Mouse (Mus musculus): ENCODE data around the gene Slc2a10.

Gene Slc2a10

DNA sequence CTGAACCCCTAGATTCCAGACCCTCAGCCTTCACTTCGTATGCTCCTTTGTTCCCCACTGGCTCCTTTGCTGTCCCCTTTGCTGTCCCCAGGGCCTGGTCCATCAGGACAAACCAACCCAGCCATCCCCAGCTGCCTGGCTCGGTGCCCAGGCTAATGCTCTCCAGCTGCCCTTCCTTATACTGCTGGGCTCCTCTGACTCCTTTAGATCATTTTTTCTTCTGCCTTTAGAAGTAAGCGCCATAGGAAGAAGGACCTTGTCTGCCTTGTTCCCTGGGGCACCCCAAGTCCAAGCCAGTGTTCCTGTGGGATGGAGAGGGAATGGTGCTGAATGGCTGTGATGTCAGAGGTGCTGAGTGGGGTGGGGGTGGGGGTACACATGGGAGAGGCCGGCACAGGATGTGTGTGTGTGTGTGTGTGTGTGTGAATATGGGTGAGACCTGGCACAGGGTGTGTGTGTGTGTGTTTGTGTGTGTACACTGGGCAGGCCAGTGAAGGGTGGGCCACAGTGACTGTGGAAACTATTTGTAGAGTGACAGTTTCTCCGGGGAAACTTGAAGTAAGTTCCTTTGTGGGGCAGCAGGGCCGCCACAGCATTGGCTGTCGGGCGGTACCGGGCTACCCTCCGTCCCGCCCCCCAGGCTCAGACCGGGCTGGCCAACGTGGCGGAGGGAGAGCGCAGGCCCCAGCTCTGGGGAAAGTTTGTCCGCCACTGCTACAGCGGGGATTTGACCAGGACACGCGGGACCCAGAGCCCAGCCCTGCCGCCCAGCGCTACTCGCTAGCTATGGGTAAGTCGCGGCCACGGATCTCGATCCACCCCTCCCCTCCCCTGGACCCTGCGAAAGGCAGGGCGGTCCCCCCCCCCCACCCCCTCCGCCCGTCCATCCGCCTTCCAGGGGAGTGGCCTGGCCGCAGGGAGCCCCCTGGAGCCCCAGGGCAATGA lies at the start of gene Slc2a10:
Gene Slc2a10 (plus strand): TSS at position 529 of the 945 bp plus-strand sequence.
- in situ Hi-C loops (cut with MboI, MseI) = loop anchor here (5.0 kb wide), 1 partner anchor 141 kb away; no protein-coding TSS in a partner anchor

DNA sequence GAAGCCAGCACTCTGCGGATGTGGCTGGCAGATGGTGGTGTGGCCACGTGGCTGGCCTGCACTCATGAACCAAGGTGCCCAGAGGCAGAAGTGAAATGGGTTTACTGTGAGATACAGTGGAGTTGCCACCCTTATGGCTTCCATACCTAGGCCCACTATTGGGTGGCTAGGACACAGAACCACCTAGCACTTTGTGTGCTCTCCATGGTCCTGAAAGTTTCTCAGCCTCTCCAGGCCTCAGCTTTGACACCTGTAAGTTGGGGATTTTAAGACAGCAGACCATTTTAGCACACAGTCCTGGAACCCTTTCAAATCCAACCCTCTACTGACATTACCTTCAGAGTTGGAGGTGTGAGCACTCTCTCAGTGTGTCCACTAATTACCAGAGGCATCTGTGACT lies 46.9 kb upstream of the Slc2a10 start:
- in situ Hi-C loops (cut with MboI, MseI) = no loop called here

DNA sequence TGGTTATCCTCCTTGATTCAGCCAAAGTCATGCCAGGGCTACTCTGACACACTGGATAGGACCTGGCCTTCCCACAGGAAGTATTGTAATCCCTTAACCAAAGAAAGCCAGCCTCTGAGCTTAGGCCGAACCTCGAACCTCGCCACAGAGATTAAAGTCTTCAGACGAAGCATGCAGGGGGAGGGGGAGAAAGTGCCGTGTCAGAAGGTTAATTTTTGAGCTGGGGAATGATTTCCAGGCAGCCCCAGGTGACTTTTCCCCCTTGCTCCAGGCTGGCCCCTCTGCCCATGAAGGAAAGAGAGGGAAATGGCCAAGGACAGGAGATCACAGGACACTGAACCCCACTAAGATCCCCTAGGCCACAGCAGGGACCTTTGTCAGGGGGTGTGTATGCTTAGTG lies 45.4 kb upstream of the Slc2a10 start:
- in situ Hi-C loops (cut with MboI, MseI) = no loop called here

DNA sequence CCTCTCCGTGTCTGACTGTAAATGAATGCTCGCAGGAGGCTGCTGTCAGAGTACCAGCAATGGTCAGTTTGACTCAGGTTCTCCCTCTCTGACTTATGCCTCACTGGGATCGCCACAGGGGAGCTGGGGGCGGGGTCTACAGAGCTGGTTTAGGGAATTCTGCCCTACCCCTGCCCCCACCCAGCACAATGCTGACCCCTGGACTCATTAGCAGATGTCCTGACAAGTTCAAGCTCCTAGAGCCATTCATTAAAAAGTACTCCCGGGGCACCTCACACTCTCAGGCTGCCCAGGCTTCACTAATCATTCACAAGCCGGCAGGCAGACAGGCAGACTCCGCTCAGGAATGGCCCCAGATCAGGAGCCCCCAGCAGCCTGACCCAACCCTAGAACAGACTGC lies 43.9 kb upstream of the Slc2a10 start:
- in situ Hi-C loops (cut with MboI, MseI) = no loop called here

DNA sequence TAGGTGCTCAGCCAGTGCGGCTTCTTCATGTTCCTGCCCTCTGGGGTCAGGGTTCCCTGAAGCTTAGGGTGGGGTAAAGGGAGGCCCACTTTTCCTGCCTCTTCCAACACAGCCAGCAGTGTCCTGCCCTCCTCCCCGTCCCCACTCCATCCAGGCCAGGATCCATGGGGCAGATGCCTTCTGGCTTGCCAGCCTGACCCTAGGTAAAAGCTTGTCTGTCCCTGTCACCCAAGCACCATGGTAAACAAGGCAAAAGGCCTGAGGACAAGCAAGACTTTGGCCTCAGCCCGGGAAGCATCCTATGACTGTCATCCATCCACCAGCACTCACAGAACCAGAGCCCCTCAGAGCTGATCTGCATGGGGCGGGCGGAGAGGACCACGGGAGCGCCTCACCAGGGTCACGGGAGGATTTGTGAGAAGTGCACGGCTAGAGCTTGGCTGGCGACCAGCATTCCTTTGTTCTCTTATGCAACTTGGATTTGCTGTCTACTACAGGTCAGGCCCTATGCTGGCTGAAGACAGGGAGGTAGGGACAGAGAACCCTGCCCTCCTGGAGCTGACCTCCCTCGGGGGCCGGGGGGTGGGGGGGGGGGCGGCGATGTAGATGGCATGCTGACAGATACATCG lies 35.6 kb upstream of the Slc2a10 start:
- in situ Hi-C loops (cut with MboI, MseI) = no loop called here

DNA sequence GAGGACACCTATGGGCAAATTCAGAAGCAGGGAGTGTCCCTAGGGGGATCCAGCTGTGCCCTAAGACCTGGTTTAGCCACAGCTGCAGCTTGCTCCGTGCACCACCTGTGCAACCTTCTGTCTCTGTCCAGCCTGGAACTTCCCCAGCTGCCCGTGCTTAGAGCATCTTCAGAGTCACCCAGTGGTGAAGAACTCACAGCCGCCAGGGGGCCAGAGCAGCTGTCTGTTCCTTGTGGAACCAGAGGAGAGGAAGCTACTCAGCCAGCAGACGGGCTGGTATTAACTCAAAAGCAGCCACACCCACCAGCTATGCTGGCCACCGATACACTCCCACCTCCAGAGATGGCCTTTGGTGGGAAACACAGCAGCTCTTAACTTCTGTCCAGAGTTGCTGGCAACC lies 33.4 kb upstream of the Slc2a10 start:
- in situ Hi-C loops (cut with MboI, MseI) = no loop called here

DNA sequence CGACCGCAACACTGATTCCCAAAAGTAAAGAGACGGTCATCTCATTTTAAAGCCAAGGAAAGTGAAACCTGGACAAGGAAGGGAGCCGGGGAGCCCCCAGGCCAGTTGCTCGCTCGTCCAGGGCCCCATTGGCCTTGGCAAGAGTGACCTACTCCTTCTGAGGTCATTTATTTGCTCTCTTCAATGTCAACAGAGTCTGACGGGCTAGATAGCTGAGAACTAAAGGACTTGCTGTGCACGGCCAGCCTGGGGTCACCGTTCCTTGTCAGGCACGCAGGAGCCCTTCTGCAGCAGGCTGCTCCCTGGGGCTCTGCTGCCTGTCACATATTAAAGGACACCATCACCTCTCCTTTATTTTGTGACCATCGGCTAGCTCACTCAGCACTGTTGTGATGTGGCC lies 31.6 kb upstream of the Slc2a10 start:
- in situ Hi-C loops (cut with MboI, MseI) = no loop called here

DNA sequence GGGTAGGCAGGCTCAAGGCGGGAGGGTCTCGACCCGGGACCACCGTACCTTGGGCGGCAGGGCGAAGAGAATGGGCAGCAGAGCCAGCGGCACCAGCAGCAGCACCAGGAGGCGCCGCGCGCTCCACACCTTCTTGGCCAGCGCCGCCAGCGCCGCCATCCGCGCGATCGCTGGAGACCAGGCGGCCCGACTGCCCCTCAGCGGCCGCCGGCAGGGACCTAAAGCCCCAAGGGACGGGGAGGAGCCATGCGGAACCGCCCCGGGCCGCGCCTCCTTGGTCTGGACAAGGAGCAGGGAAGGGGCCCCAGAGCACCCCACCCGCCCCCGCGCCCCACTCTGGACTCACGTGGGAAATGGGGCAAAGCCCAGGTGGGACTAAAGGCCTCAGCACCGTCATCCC lies 30.6 kb upstream of the Slc2a10 start, which contains the start of gene Slc13a3:
Gene Slc13a3 (minus strand): TSS at position 228 of the 400 bp plus-strand sequence.
- in situ Hi-C loops (cut with MboI, MseI) = no loop called here

DNA sequence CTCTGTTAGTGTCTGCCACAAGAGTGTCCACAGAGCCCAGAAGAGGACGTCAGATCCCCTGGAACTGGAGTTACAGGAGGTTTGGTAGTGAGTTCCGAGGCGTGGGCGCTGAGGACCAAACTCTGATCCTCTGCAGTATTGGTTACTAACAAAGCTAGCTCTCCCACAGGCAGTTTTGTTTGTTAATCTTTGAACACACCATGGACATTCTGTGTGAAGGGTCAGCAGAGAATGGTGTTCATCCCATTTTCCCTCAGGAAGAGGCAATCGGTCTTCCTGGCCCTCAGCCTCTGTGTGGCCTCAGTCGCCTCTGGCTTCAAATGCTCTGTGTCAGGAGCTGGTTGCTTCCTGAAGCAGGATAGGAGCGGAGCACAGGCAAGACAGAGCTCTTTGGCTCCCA lies 28.2 kb upstream of the Slc2a10 start:
- in situ Hi-C loops (cut with MboI, MseI) = no loop called here

DNA sequence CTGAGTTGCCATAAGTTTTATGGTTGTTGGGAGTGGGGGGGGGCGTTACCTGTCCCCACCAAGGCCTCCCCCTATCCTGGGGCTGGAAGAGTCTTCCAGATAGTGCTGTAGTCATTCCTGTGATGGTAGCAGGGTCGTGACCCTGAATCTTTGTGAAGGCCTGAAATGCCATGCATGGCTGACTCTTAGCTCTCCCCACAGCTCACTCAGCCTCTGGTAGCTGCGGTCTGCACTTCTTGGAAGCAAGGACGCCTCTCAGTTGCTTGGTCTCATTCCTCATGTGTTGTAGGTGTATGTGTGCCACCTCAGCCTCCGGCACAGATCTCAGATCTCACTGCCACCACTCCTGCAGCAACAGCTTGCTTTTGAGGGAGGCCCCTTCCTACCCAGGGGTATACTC lies 27.7 kb upstream of the Slc2a10 start:
- in situ Hi-C loops (cut with MboI, MseI) = no loop called here

DNA sequence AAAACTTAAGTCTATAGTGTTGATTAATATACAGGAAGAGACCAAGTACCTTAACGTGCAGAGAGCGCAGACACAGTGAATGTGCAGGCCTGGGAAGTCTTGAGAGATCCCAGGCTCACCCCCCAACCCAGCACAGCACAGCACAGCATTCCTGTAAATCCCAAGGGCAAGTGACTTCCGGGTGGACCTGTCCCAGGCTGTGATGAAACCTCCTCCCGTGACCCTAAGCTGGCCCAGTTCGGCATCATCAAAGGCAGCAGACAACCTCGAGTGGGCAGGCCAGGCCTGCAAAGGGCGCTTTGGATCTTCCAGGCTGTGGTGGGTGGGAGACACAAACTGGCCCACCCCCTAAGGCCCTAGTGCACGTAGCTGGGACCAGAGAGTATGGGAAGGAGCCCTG lies 21.6 kb upstream of the Slc2a10 start:
- in situ Hi-C loops (cut with MboI, MseI) = no loop called here

DNA sequence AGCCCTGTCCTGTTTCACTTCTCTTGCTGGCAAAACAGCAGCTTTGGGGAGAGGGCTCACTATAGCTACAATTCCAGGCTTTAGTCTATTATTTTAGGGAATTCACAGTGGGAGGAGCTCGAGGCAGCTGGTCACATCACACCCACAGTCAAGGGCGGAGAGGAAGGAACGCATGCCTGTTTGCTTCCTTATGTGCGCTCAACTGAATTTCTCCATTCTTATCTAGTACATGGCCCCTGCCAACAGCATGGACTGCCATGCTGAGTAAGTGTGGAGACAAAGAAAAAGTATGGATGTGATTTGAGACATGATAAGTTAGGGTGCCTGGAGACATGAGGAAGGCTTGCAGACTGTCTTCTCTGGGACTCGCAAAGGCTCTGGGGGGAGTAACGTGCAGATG lies 19.4 kb upstream of the Slc2a10 start:
- in situ Hi-C loops (cut with MboI, MseI) = no loop called here

DNA sequence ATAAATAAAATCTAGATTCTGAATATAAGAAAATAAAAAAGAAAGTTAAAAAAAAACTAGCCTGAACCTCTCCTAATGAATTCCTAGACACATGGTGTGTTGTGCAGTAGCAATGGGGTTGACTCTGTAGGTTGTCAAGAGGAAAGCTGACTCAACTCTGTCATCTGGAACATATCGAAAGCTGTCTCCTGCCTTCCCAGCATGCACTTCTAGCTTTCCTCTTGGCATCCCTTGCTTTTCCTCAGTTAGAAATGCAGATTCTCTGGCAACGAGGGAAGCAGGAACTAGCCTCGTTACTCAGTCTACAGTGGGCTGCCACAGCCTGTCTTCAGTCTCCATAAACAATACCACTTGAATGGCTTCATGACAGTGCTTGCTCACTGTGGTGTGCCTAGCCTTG lies 17.8 kb upstream of the Slc2a10 start:
- in situ Hi-C loops (cut with MboI, MseI) = no loop called here

DNA sequence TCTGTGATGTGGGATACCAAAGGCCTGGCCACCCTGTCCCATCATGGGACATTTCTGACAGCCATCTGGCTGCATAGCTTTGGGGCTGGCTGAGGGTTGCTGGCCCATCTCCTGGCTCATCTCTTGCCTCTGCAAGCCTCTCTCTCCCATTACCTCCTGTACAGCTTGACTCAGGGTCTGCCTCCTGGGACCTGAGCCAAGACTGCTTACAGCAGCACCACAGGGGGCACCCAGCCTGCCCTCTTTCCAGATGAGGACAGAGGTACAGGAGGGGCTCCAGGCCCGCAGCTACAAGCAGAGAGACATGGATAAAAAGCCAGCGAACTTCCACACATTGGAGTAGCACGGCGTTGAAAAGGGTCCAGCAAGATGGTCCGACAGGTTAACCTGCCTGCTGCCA lies 17.2 kb upstream of the Slc2a10 start:
- in situ Hi-C loops (cut with MboI, MseI) = no loop called here

DNA sequence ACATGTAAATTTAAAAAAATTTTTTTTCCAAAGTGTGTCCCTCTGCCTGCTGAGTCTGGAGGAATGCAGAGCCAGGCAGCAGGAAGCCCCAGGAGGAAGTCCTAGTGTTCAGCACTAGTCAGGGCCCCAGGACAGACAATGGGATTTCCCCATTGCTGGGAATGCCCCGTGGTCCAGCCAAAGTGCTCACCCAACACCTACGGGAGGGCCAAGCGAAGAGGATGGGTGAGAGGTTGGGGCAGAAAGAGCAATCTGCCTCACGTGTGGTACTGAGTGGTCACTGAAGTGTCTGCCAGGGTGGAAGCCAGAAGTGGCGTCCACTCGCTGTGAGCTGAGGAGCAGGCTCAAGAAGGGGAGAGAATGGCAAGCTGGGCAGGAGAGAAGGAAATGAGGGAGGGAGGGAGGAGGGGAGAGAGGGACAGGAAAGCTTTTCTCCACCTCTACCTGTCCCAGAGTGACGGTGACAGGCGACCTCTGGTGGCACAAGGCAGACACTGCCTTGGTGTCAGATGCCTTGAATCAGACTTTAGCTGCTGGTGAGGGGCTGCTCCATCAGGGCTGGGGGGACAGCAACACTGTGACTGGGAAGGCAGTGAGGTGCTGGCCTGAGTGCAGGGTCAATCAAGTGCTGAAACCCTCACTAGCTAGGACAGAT lies 16.6 kb upstream of the Slc2a10 start:
- in situ Hi-C loops (cut with MboI, MseI) = no loop called here

DNA sequence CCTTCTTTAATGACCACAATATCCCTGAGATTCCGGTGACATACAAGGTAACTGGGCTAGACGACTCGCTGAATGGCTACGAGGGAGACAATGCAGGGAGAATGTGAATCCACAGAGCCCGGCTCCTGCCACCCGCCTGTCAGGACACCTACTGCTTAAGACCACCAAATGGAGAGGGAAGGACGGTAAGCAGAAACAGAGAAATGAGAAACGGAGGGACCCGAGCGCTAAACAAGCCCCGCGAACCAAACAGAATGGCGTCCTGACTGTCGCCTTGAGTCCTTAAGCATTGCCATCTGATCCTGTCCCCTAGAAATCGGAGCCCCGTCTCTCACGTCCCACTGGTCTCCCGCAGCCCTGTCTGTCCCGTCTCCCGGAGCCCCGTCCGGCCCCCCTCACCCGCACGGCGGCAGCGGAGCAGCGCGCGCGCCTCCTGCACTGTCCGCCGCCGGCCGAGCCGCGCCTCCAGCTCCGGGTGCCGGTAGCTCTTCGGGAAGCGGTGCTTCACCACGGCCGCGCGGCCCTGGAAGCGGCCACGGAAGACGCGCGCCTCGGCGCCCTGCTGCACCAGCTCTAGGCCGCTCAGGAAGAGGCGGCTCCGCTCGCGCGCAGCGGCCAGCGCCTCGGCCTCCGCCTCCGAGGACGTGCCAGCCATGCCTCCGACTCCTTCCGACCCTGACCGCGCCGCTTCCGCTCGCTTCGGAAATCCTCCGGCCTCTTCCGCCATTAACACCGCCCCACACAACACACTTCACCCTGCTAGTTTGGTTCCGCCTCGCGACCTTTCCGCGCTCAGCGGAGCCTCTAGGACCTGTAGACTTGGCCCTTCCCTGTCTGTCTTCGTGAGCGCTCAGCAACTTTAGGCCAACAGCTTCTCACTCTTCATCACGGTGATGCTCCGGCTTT lies 10.7 kb upstream of the Slc2a10 start, which contains the start of gene Trp53rka:
Gene Trp53rka (minus strand): TSS at position 677 of the 906 bp plus-strand sequence.
- in situ Hi-C loops (cut with MboI, MseI) = loop anchor here (5.0 kb wide), 1 partner anchor 1304 kb away; no protein-coding TSS in a partner anchor

DNA sequence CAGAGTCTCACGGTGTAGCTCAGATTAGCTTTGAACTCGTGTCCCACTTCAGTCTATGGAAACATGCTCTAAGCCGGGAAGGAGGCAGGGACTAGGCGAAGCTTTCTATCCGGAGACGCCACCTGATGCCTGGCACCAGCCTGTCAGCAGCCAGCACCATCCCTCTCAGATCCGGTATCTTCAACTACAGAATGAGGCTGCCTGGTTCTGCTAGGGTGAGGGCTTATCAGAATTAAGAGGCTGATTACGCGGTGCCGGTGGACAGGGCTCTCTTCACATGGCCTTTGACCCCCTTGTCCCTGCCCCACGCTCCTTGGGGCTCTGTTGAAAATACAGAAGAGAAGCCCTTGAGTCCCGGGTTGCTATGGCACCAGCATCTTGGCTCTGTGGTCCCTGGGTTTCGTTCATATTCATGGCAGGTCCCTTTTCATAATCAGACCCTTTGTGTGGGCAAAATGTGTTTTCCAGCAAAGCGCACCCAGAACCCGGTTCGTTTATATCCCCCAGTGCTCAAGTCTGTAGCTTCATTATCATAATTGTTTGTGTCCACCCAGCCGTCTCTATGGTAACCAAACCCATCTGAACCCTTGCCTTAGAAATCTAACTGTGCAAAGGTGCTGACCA lies 9.9 kb upstream of the Slc2a10 start:
- in situ Hi-C loops (cut with MboI, MseI) = loop anchor here (5.0 kb wide), 1 partner anchor 1304 kb away; no protein-coding TSS in a partner anchor

DNA sequence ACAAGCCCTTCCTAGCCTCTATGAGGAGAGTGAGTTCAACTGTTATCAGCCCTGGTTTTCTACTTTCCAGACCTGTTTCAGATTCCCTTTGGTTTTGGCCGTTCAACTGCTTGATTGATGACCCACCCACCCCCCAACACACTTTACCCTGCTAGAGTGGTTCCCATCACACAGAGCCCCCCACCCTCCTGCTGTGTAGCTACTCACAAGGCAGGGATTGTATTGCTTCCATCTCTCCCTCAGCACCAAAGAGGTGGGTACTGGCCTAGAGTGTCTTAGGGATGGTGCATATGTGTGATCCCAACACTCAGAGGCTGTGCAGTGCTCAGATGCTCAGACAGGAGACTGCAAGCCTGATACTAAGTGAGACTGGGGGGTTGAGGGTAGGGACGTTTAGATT lies 9.1 kb upstream of the Slc2a10 start:
- in situ Hi-C loops (cut with MboI, MseI) = loop anchor here (5.0 kb wide), 1 partner anchor 1303 kb away; no protein-coding TSS in a partner anchor

DNA sequence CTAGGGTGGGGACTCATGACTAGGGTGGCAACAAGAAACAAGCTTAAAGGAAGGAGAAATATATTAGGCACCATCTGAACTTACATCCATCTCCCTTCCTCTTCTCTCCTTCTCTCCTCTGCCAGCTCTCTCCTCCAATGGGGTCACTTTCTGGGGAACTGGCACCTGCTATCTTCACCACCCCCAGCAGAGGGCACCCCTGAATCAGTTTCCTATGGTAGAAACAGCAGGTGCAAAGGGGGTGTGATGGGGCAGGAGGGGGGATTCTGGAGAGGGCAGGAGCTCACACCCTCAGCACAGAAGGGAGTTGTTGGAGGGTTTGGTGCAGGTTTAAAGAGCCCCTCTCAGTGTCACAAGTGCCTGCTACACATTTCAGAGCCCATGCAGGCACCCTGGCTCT lies 7.3 kb upstream of the Slc2a10 start:
- in situ Hi-C loops (cut with MboI, MseI) = no loop called here

DNA sequence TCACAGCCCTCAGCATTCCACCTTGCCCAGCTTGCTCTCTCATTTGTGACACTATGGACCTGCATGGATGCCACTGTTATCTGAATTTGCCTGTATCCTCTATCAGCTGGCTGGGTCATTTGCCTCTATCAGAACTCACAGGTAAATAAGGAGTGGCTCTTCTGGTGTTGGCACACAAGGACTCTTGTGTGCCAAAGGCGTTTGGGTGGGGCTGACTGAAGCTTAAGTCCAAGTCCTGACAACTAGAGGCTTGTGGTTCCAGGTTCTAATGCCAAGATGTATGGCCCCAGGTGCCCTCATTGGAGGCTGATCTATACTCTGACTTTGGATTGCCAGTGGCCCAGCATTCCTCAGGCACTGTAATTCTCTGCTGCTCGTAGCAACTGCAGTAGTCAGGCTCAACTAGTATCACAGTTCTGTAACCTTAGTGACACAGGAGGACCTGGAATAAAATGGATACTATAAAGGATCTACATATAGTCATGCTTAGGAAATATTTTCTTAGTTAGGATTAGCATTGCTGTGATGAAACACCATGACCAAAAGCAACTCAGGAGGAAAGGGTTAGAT lies 5.8 kb upstream of the Slc2a10 start:
- in situ Hi-C loops (cut with MboI, MseI) = no loop called here
